Mouse (Mus musculus) neural tube, embryonic 11.5 days (tissue): Measurements from ENCODE around the gene Cep131. TPM values are rescaled to one million over a fixed set of nuclear protein-coding genes. Genes with fewer than 3 reads are reported as not detected.

Experiments
- ATAC-seq: fragments of 200-750 bp; cut with Nextera tagmentation; 2 replicates; pipeline ENCODE4 v1.8.0; 2017; ENCODE audit warnings: moderate number of reproducible peaks, mild to moderate bottlenecking, moderate TSS enrichment, moderate library complexity; ENCODE audit not compliant: insufficient read depth, low FRiP score, low TSS enrichment
- DNase-seq: peaks from one replicate; pipeline ENCODE4 v3.0.0-alpha.2; 2015; ENCODE audit warnings: low spot score
- H3K27ac ChIP-seq: fragments of 300-500 bp; sonication (generic); 2 replicates; pipeline ENCODE4 v1.5.1; 2014; ENCODE audit warnings: low read depth, mild to moderate bottlenecking, low read length
- H3K27me3 ChIP-seq: fragments of 300-500 bp; sonication (generic); 2 replicates; pipeline ENCODE4 v1.6.1; 2014; ENCODE audit warnings: mild to moderate bottlenecking, low read length, mixed read lengths; ENCODE audit not compliant: control insufficient read depth, insufficient read depth
- H3K36me3 ChIP-seq: fragments of 300-500 bp; sonication (generic); 2 replicates; pipeline ENCODE4 v1.6.1; 2014; ENCODE audit warnings: mild to moderate bottlenecking, low read length, moderate library complexity, mixed read lengths; ENCODE audit not compliant: control insufficient read depth, insufficient read depth
- H3K4me1 ChIP-seq: fragments of 300-500 bp; sonication (generic); 2 replicates; pipeline ENCODE4 v1.6.1; 2014; ENCODE audit warnings: low read length, mixed read lengths; ENCODE audit not compliant: control insufficient read depth, insufficient read depth
- H3K4me2 ChIP-seq: fragments of 300-500 bp; sonication (generic); 2 replicates; pipeline ENCODE4 v1.6.1; 2014; ENCODE audit warnings: low read depth, mild to moderate bottlenecking, moderate library complexity
- H3K4me3 ChIP-seq: fragments of 300-500 bp; sonication (generic); 2 replicates; pipeline ENCODE4 v1.5.1; 2014; ENCODE audit warnings: low read depth, low read length
- H3K9ac ChIP-seq: fragments of 300-500 bp; sonication (generic); 2 replicates; pipeline ENCODE4 v1.6.1; 2014; ENCODE audit warnings: mild to moderate bottlenecking, low read length
- H3K9me3 ChIP-seq: fragments of 300-500 bp; sonication (generic); 2 replicates; pipeline ENCODE4 v1.6.1; 2016; ENCODE audit warnings: low read length; ENCODE audit not compliant: control insufficient read depth
- WGBS: fragments of 180-500 bp; shearing (Covaris S2); extraction: QIAGEN DNeasy Blood & Tissue Kit; methylation state at CpG from one replicate; pipeline ENCODE4 v1.1.7; 2014; 5-methylcytosine and 5-hydroxymethylcytosine counted together
- microRNA counts: library from miRNA; unstranded; fragments of <30 nt; microRNA quantifications from one replicate; lab custom pipeline; 2015
- microRNA-seq: library from miRNA; unstranded; fragments of <30 nt; microRNA quantifications from one replicate; pipeline ENCODE4, GENCODE M21; 2016
- polyA plus RNA-seq: library from polyadenylated mRNA; unstranded; fragments of >200 nt; fragmentation: Nextera tagmentation; extraction: Ambion mirVana; gene quantifications from 2 replicates; pipeline ENCODE4 v1.2.1, GENCODE M21; 2014

Gene Cep131
- polyA plus RNA-seq, 1 experiment from 2014 or later: 32.2 TPM

DNA sequence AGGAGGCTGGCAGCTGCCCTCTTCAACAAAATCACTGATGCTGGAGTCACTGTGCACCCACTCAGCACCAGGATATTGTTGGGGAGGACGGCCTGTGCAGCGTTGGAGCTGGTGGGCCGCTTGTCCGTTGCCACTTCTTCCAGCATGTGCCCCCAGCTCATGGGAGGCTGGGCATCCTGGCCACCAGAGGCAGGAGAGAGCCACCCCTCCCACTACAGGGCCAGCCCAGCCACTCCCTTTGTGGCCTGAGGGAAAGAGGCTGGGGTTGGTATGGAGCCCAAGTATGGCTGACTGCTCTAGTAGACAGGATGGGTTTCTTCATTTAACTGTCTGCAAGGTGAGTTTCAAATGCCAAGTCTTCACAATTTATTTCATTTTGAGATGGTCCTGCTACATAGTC is 71.9 kb downstream of the Cep131 start:
- ATAC-seq: no peak
- Histone ChIP-seq H3K9ac (no peak overlapping the region), H3K4me3 (no peak overlapping the region), H3K4me2 (no peak overlapping the region), H3K9me3 (no peaks in the 10 kb centered on the region), H3K27me3 (no peaks in the 10 kb centered on the region), H3K4me1 (peaks cover 7% of the 10 kb centered on the region), H3K27ac (no peak overlapping the region), H3K36me3 (no peaks in the 10 kb centered on the region)
- DNase-seq: no peak
- 95% methylated on average over 4 of the region's 4 CpGs for WGBS

MicroRNA genes within 50 kb of the gene (microRNA counts, 519-probe panel; counts per million panel counts)
- microRNA mmu-miR-338-3p (lab: Ali Mortazavi, UCI): 171 counts per million, percentile 57 among the panel's probes with 10 or more counts
- microRNA mmu-miR-338-5p (lab: Ali Mortazavi, UCI): 171 counts per million, percentile 57 among the panel's probes with 10 or more counts

Small RNAs within 50 kb of the gene (microRNA-seq; reads per million reads assigned to microRNA genes)
- gene Gm25948: not detected
- not detected for gene Mir3065
- not detected for gene Mir338

Other genes with a start within 250 kb of the Cep131 start
- gene Chmp6, start 173.4 kb downstream of the Cep131 start, polyA plus RNA-seq: 89.6 and 92.1 TPM in 2 replicates
- 11.9 and 12.6 TPM in 2 replicates for gene Baiap2, start 144.1 kb downstream of the Cep131 start, polyA plus RNA-seq
- 3.0 and 5.1 TPM in 2 replicates for gene Aatk, start 39.7 kb downstream of the Cep131 start, polyA plus RNA-seq
- 16.9 and 18.8 TPM in 2 replicates for gene Tepsin, start 11.9 kb upstream of the Cep131 start, polyA plus RNA-seq
- 65.7 and 70.7 TPM in 2 replicates for gene Ndufaf8, start 12.1 kb upstream of the Cep131 start, polyA plus RNA-seq
- 74.2 and 79.1 TPM in 2 replicates for gene Slc38a10, start 64.5 kb upstream of the Cep131 start, polyA plus RNA-seq
- gene Bahcc1, start 146.1 kb upstream of the Cep131 start, polyA plus RNA-seq: 19.7 and 22.7 TPM in 2 replicates